Mouse (Mus musculus) liver, postnatal 0 days (tissue): Measurements from ENCODE around the gene Glo1.

ENCODE experiments used
- CTCF ChIP-seq: sonication (generic); IDR thresholded peaks from 2 replicates; pipeline ENCODE4 v1.5.1; 2016; ENCODE audit warnings: antibody characterized with exemption, low read depth
- EP300 ChIP-seq: IDR thresholded peaks from 2 replicates; pipeline ENCODE4 v1.6.1; 2016; ENCODE audit warnings: antibody characterized with exemption, low read depth, mild to moderate bottlenecking

- TF ChIP-seq EP300, result no peak
- TF ChIP-seq CTCF, result no peak
Observed at GRCm38 (mm10) chr17:30606634-30607081, 20.0 kb downstream of the Glo1 start.
